Mouse (Mus musculus): ENCODE results near the gene Ppp1r18. TPM values are rescaled to one million over a fixed set of nuclear protein-coding genes. Genes with fewer than 3 reads are reported as not detected.

The Ppp1r18 gene
- polyA plus RNA-seq (2016; fragmentation: Nextera tagmentation; extraction: Ambion mirVana), result 27.7 and 27.9 TPM in 2 replicates

DNA sequence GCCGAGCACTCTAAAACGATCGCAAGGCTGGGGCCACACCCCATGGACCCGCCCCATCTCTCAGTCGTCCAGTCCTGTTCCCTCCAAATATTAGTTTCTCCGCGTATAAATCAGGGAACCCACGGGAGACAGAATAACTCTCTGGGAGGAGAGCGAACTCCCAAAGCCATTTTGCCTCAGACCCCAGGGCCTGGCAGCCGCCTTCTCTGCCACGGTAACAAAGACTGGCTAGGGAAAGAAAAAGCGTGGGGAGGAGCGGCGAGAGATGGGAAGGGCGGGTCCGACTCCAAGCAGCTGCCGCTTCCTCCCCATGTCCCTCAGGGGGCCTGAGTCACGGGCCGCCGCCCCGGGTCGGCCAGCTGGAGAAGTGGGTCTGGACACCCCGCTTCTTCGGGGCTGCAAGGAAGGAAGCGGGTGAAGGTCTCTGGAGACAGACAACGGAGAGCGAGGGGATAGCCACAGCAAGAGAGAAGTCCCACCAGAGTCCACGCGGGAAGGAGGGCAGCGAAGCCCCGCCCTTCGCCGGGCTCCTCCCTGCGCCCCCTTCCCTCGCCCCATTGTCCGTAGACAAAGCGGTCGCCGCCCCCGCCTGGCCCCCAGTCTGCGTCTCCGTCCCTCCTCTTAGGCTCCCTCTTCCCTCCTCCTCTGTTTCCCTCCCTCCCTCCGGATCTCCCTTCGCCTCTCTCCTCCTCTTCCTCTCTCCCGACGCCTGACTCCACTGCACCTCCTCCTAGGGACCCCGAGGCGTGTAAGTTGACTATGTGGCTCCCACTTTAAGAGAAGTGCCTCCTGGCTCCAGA is at the start of gene Ppp1r18:
Ppp1r18 (plus strand) TSS at position 113 of the 800 bp plus-strand sequence.
- peak within 1 kb of the TSS; percentile 100 for H3K4me2 ChIP-seq (replicated peaks)
- no peaks in the 10 kb centered on the region for H3K27me3 ChIP-seq
- no peaks in the 10 kb centered on the region for H3K9me3 ChIP-seq
- peak within 1 kb of the TSS; percentile 60 for H3K4me3 ChIP-seq
- ATAC-seq (ENCODE audit: low FRiP score, low read depth), result peak; percentile 73
- H3K36me3 ChIP-seq, result peaks cover 13% of the 10 kb centered on the region
- H3K9ac ChIP-seq (replicated peaks), result peak within 1 kb of the TSS; percentile 92
- under 1% methylated on average over 45 of the region's 48 CpGs for WGBS
- H3K27ac ChIP-seq (replicated peaks), result peak within 1 kb of the TSS; percentile 99
- H3K4me1 ChIP-seq, result peaks cover 52% of the 10 kb centered on the region

DNA sequence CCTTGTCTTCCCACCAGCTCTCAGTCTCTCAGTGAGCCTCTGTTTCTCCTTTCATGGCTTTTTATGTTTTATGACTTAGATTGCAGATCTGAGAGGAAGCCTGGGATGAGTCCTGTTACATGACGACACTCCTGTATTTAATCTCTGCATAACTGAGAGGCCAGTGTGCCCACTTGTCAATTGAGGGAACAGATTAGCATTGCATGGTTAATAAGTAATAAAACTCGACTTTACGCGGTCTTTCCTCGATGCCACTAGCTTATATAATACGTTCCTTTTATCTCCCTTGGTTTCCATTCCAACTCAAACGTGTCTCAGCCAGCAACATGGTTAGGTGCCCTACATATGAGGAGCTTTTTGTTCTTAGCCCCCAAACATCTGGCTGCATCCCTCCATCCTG is 49.6 kb upstream of the Ppp1r18 start:
- Histone ChIP-seq H3K27ac (replicated peaks) (no peak overlapping the region), H3K4me2 (replicated peaks) (no peak overlapping the region), H3K4me1 (peaks cover 5% of the 10 kb centered on the region; the same call in 1 of the 2 replicates), H3K9me3 (no peaks in the 10 kb centered on the region), H3K27me3 (peaks cover 18% of the 10 kb centered on the region), H3K4me3 (no peak overlapping the region), H3K36me3 (no peaks in the 10 kb centered on the region), H3K9ac (replicated peaks) (no peak overlapping the region)
- no peak for ATAC-seq (ENCODE audit: low FRiP score, low read depth)
- 73% methylated on average over 7 of the region's 7 CpGs for WGBS

DNA sequence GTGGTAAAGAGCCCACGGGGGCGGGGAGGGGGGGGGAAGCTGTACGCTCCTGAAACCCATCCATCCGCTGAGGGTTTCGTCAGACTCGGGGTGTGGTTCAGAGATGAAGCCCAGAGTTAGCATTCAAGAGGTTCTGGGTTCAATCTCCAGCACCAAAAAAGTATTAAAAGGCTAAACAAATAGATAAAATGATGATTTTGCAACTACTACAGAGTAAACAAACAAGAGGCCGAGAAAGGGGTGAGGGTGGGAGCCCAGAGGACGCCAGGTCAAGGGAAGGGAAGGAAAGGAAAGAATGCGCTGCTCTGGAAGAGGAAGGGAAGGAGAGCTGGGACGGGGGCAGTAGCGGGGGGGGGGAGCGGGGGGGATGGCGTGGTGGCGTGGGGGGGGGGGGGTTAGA is 48.7 kb upstream of the Ppp1r18 start:
- Histone ChIP-seq H3K27ac (replicated peaks) (no peak overlapping the region), H3K9ac (replicated peaks) (no peak overlapping the region)
- 44% methylated on average over 9 of the region's 14 CpGs for WGBS

DNA sequence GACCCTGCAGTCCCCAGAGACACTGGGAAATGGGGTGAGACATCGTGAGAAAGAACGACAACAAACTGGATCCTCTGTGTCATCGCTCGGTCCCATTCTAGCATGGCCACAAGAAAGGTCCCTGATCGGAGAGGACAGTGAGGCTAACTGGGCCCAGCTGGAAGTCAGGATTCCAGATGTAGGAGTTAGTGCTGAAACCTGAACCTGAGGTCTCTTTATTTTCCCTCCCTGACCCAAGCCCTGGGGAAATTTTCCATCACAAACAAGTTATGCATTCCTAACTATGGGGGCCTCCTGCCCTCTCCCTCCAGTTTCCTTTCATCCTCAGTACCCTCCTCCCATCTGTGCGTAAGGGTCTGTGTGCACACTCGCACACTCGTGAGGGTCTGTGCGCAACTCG is 48.2 kb upstream of the Ppp1r18 start:
- Histone ChIP-seq H3K4me2 (replicated peaks) (no peak overlapping the region), H3K27me3 (peaks cover 32% of the 10 kb centered on the region), H3K9ac (replicated peaks) (no peak overlapping the region), H3K4me3 (no peak overlapping the region), H3K4me1 (peaks cover 18% of the 10 kb centered on the region), H3K9me3 (no peaks in the 10 kb centered on the region), H3K36me3 (no peaks in the 10 kb centered on the region), H3K27ac (replicated peaks) (no peak overlapping the region)
- 49% methylated on average over 10 of the region's 10 CpGs for WGBS
- no peak for ATAC-seq (ENCODE audit: low FRiP score, low read depth)

More for the DNA sequence above, 48.7 kb upstream of the Ppp1r18 start:
- no peaks in the 10 kb centered on the region for H3K36me3 ChIP-seq
- no peak overlapping the region for H3K4me2 ChIP-seq (replicated peaks)
- no peak for ATAC-seq (ENCODE audit: low FRiP score, low read depth)
- no peaks in the 10 kb centered on the region for H3K9me3 ChIP-seq
- H3K4me1 ChIP-seq, result peaks cover 13% of the 10 kb centered on the region
- H3K4me3 ChIP-seq, result no peak overlapping the region
- H3K27me3 ChIP-seq, result peaks cover 27% of the 10 kb centered on the region

DNA sequence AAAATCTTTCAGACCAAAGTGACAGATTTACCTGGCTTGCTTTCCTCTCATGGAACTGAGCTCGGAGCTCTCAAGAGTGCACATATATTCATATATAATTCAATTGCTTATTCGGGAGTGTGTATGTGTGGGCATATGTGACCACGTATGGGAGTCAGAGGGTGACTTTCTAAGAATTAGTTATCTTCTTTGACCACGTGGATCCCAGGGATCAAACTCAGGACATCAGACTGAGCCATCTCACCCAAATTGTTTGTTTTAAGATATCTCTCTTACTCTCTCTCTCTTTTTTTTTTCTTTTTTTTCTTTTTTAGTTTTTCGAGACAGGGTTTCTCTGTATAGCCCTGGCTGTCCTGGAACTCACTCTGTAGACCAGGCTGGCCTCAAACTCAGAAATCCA is 45.3 kb upstream of the Ppp1r18 start:
- no peak overlapping the region for H3K4me3 ChIP-seq
- no peak for ATAC-seq (ENCODE audit: low FRiP score, low read depth)
- H3K36me3 ChIP-seq, result peaks cover 4% of the 10 kb centered on the region; the same call in 1 of the 2 replicates
- H3K9ac ChIP-seq (replicated peaks), result no peak overlapping the region
- H3K4me2 ChIP-seq (replicated peaks), result no peak overlapping the region
- peaks cover 33% of the 10 kb centered on the region for H3K27me3 ChIP-seq
- H3K9me3 ChIP-seq, result no peaks in the 10 kb centered on the region
- H3K27ac ChIP-seq (replicated peaks), result no peak overlapping the region
- peaks cover 37% of the 10 kb centered on the region for H3K4me1 ChIP-seq
- 86% methylated on average over 5 of the region's 5 CpGs for WGBS

DNA sequence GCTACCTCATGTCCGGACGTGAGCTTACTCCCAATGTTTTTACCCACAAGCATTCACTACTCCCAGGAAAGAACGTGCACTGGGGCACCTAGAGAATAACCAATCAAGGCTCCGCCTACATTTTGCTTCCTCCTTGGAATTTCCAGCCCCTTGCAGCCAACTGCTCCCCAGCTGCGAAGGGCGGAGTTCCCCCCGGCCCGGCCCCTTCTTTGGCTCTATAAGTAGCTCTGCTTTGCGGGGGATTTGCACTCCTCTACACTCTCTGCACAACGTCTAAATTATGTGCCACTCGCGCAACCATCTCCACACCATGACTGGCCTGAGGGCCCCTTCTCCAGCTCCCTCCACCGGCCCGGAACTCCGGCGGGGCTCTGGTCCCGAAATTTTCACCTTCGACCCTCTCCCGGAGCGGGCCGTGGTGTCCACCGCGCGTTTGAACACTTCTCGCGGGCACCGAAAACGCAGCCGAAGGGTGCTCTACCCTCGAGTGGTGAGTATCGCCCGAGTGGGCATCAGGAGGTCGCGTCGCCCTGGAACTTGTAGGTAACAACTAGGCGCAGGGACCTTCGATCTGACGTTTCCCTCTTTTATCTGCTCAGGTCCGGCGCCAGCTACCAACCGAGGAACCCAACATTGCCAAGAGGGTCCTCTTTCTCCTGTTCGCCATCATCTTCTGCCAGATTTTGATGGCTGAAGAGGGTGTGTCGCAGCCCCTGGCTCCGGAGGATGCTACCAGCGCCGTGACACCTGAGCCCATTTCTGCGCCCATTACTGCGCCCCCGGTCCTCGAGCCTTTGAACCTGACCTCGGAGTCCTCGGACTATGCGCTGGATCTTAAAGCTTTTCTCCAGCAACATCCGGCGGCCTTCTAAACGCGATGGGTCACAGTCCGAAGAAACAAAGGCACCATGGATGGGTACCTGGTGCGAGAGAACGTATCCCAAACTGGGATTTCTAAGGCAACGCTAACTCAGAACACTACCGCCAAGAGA is 43.7 kb upstream of the Ppp1r18 start, which contains the start of gene Ier3:
Ier3 (plus strand) TSS at position 246 of the 992 bp plus-strand sequence.
- peaks cover 33% of the 10 kb centered on the region for H3K27me3 ChIP-seq
- ATAC-seq (ENCODE audit: low FRiP score, low read depth), result no peak
- WGBS, result under 1% methylated on average over 62 of the region's 62 CpGs
- H3K4me1 ChIP-seq, result peaks cover 32% of the 10 kb centered on the region
- H3K36me3 ChIP-seq, result peaks cover 19% of the 10 kb centered on the region
- peak within 1 kb of the TSS; percentile 72 for H3K4me3 ChIP-seq
- H3K9ac ChIP-seq (replicated peaks), result peak within 1 kb of the TSS; percentile 69
- no peak within 1 kb of the TSS; the same call in 1 of the 2 replicates for H3K27ac ChIP-seq (replicated peaks)
- no peaks in the 10 kb centered on the region for H3K9me3 ChIP-seq
- peak within 1 kb of the TSS; percentile 87 for H3K4me2 ChIP-seq (replicated peaks)

DNA sequence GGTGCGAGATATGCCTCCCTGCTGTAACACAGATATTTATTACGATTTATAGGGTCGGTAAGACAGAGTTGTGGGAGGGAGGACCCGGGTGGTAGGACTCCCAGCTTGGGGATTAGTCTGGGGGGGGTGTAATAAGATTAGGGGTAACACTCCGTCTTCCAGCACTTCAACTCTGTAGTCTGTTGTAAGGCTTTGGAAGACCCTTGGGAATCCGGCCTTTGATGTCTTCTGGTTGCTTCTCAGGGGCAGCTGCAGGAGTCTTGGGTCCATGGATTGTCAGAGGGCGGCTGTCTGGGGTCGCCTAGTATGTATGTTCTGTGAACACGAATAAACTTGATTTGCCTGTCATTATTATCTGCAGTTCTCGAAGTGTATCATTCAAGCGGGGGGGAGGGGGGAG is 42.8 kb upstream of the Ppp1r18 start:
- Histone ChIP-seq H3K4me3 (peak overlapping the region; percentile 72), H3K4me2 (replicated peaks) (peak overlapping the region; percentile 87), H3K4me1 (peaks cover 32% of the 10 kb centered on the region), H3K27me3 (peaks cover 33% of the 10 kb centered on the region), H3K9me3 (no peaks in the 10 kb centered on the region), H3K27ac (replicated peaks) (peak overlapping the region; percentile 82), H3K36me3 (peaks cover 27% of the 10 kb centered on the region), H3K9ac (replicated peaks) (peak overlapping the region; percentile 69)
- 2% methylated on average over 11 of the region's 11 CpGs for WGBS
- no peak; the same call in none of the 2 replicates for ATAC-seq (ENCODE audit: low FRiP score, low read depth)

DNA sequence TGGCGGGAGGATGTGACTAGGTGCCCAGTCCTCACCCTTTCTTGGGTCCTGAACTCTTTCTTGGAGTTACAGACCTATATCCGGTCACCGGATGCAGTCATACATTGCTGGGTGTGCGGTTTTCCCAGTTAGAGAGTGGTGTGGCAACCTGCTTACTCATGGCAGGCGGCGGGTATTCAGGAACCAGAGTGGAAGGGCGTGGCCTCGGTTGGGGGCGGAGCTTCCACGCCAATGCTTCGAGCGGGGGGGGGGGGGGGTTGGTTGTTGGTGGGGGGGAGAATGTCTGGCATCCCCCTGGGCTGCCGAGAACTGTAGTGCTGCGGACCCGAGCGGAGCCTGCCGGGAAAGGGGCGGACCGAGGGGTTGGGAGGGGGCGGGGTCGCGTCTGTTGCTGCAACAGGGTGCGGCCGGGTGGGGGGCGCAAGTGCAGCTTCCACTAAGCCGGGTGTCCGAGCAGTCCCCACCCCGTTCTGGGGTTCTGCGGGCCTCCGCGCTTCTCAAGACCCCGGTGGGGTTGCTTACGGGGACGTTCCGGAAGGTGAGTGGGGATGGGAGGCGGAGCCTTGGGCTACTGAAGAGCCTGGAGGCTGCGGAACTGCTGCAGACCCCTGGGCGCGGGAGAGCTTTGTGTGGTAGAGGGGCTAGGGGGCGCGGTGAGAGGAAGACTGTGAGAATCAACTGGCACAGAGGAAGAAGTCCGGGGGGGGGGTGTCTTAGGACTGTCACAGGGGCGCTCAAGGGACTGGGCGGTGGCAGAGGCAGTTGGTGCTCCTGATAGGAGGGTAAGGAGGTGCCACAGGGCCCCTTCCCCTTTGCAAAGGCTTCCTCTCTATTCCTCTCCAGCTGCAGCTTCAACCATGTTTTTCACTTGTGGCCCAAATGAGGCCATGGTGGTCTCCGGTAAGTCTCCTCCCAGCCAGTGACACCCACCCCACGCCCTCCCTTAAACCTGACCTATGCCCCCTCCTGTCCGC is 42.1 kb upstream of the Ppp1r18 start, which contains the start of gene Flot1:
Flot1 (plus strand) TSS at position 267 of the 974 bp plus-strand sequence.
- Histone ChIP-seq H3K9me3 (no peaks in the 10 kb centered on the region), H3K27ac (replicated peaks) (peak within 1 kb of the TSS; percentile 82), H3K36me3 (peaks cover 33% of the 10 kb centered on the region), H3K4me2 (replicated peaks) (peak within 1 kb of the TSS; percentile 87), H3K4me1 (peaks cover 32% of the 10 kb centered on the region), H3K27me3 (peaks cover 33% of the 10 kb centered on the region), H3K9ac (replicated peaks) (peak within 1 kb of the TSS; percentile 69), H3K4me3 (peak within 1 kb of the TSS; percentile 72)
- under 1% methylated on average over 39 of the region's 47 CpGs for WGBS
- peak; percentile 88 for ATAC-seq (ENCODE audit: low FRiP score, low read depth)

DNA sequence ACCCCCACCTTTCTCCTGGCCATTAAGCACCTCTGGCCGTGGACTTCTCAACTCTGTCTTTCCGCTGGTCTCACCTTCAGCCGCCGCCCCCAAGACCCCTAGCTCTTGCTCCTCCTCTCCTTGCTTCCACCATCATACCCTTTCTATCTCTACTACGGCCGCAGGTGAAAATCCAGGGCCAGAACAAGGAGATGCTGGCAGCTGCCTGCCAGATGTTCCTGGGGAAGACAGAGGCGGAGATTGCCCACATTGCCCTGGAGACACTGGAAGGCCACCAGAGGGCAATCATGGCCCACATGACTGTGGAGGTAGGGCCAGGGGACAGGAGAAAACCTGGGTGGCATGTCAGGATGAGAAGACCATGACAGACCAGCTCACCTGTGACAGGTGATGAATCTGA is 41.0 kb upstream of the Ppp1r18 start:
- WGBS, result 65% methylated on average over 7 of the region's 7 CpGs
- peaks cover 36% of the 10 kb centered on the region for H3K36me3 ChIP-seq
- H3K4me1 ChIP-seq, result peaks cover 32% of the 10 kb centered on the region
- no peak for ATAC-seq (ENCODE audit: low FRiP score, low read depth)
- H3K27ac ChIP-seq (replicated peaks), result no peak overlapping the region
- peaks cover 28% of the 10 kb centered on the region for H3K27me3 ChIP-seq
- no peaks in the 10 kb centered on the region for H3K9me3 ChIP-seq
- peak overlapping the region; percentile 72 for H3K4me3 ChIP-seq
- peak overlapping the region; percentile 69; the same call in 1 of the 2 replicates for H3K9ac ChIP-seq (replicated peaks)
- peak overlapping the region; percentile 87; the same call in 1 of the 2 replicates for H3K4me2 ChIP-seq (replicated peaks)

DNA sequence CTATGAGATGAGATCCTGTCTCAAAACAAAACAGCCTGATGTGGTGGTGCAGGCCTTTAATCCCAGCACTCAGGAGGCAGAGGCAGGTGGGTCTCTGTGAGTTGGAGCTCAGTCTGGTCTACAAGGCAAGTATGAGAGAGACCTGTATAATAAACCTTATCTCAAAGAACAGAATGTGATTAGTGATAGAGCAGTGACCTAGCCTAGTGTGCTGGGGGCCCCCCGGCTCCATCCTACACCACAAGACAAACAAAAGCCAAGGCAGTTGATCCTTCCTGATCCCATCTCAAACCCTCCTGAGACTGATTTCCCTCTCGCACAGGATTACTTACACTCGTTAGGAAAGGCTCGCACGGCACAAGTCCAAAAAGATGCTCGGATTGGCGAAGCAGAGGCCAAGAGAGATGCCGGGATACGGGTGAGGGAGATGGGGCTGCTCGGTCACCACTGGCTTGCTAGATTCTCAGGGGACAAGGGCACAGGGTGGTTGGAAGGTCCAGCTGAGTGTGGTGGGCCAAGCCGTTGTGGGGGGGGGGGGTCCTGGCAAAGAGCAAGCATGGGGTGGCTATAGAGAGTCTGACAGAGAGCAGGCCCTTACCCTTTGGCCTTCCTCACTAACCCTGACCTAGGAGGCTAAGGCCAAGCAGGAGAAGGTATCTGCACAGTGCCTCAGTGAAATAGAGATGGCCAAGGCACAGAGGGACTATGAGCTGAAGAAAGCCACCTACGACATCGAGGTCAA is 40.1 kb upstream of the Ppp1r18 start:
- no peak for ATAC-seq (ENCODE audit: low FRiP score, low read depth)
- no peak overlapping the region for H3K27ac ChIP-seq (replicated peaks)
- 92% methylated on average over 13 of the region's 13 CpGs for WGBS
- H3K36me3 ChIP-seq, result peaks cover 38% of the 10 kb centered on the region
- H3K27me3 ChIP-seq, result peaks cover 21% of the 10 kb centered on the region
- no peak overlapping the region for H3K9ac ChIP-seq (replicated peaks)
- peaks cover 40% of the 10 kb centered on the region for H3K4me1 ChIP-seq
- no peak overlapping the region for H3K4me3 ChIP-seq
- no peaks in the 10 kb centered on the region for H3K9me3 ChIP-seq
- no peak overlapping the region for H3K4me2 ChIP-seq (replicated peaks)

Data from midbrain, embryonic 12.5 days (tissue).